Mouse (Mus musculus): Measurements from ENCODE around the gene Ercc5.

GRCm38 (mm10) chr1:44214443-44214842 is 66.9 kb downstream of the Ercc5 start:
- TF ChIP-seq CTCF (IDR thresholded peaks at IDR 0.05; ENCODE audit: low read depth, low read length): no peak
- TF ChIP-seq POLR2A (IDR thresholded peaks at IDR 0.05; ENCODE audit: insufficient read depth, low read length): no peak

Measured in ES-Bruce4 (cell line).